Mouse (Mus musculus): ENCODE results near the gene Avpi1. TPM values are rescaled to one million over a fixed set of nuclear protein-coding genes. Genes with fewer than 3 reads are reported as not detected.
A peak's percentile ranks its signal among the peaks of the same experiment; 100 is the strongest.

Gene Avpi1
- total RNA-seq, 2 experiments from 2014 or later, result 8.7 to 9.0 TPM

GRCm38 (mm10) chr19:42125501-42126218, 3.2 kb downstream of the Avpi1 start:
- intact Hi-C loops (cut with DNase I), result no loop called here
- no peak for DNase-seq
- no peak overlapping the region for H3K27ac ChIP-seq

DNA sequence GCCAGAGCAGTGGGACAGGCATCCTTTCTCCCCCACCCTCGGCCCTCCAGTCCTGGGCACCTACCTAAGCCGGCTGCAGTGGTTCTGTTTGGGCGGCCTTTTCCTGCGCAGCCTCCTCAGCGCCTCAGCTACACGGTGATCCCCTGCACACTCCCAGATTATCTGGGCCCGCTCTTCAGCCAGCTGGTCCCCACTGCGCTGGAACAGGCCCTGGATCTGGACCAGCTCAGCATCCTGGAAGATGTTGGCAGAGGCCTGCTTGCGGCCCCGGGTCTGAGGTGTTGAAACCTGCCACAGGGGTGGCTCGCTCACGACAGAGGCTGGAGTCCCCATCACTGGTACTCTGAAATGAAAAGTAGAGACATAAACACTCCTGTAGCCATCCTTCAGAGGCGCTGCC, 4.2 kb downstream of the Avpi1 start:
- intact Hi-C loops (cut with DNase I), result no loop called here
- no peak for DNase-seq
- Histone ChIP-seq H3K27ac (no peak overlapping the region), H3K4me3 (no peak overlapping the region)
- no peak for TF ChIP-seq CTCF (IDR thresholded peaks at IDR 0.05)

More at GRCm38 (mm10) chr19:42125501-42126218, 3.2 kb downstream of the Avpi1 start:
- TF ChIP-seq CTCF (IDR thresholded peaks at IDR 0.05), result no peak
- H3K4me3 ChIP-seq, result no peak overlapping the region

- intact Hi-C loops (cut with DNase I), result no loop called here
- no peak for TF ChIP-seq CTCF (IDR thresholded peaks at IDR 0.05)
- no peak overlapping the region for H3K4me3 ChIP-seq
- DNase-seq, result no peak
- no peak overlapping the region for H3K27ac ChIP-seq
Observed at GRCm38 (mm10) chr19:42120451-42120850, 8.4 kb downstream of the Avpi1 start.

GRCm38 (mm10) chr19:42118596-42118995, 10.3 kb downstream of the Avpi1 start:
- intact Hi-C loops (cut with DNase I), result no loop called here
- H3K4me3 ChIP-seq, result no peak overlapping the region
- TF ChIP-seq CTCF (IDR thresholded peaks at IDR 0.05), result no peak
- no peak overlapping the region for H3K27ac ChIP-seq
- no peak for DNase-seq

DNA sequence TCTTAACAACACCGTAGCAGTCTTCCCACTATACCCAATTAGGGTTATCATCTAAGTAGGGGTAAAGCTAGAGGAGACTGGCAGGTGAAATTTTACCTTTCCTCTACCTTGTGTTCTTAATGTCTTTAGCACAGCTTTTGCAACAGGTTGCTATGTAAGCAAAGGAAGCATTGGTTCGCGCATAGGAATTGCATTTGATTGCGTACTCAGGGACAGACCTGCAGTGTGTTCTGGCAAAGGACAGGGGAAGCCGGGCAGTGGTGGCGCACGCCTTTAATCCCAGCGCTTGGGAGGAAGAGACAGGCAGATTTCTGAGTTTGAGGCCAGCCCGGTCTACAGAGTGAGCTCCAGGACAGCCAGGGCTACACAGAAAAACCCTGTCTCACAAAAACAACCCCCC, 10.7 kb downstream of the Avpi1 start:
- no peak for DNase-seq
- no peak overlapping the region for H3K4me3 ChIP-seq
- H3K27ac ChIP-seq, result no peak overlapping the region
- no peak for TF ChIP-seq CTCF (IDR thresholded peaks at IDR 0.05)
- intact Hi-C loops (cut with DNase I), result no loop called here

DNA sequence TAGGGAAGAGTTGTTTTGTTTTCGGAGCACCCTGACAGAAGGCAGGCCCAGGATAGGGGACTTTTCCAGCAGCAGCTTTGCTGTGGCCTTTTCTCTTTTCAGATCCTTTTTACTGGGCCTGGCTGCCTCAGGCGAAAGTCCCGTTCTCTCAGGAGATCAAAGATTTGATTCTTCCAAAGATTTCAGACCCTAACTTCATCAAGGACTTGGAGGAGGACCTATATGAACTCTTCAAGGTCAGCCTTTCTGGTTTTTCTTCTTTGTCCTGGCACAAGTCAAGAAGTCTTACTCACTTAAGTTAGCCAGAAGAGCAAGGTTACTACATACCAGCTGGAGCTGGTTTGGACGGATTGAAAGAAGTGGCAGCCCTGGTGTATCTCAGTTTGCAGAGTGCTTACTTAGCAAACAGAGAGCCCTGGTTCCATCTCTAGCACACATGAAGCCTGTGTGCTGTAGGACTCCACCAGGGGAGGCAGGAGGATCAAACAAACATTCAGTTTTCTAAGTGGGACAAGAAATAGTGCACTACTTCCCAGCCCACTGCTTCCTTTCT, 13.0 kb downstream of the Avpi1 start:
- intact Hi-C loops (cut with DNase I), result no loop called here
- TF ChIP-seq CTCF (IDR thresholded peaks at IDR 0.05), result no peak
- Histone ChIP-seq H3K27ac (no peak overlapping the region), H3K4me3 (no peak overlapping the region)
- no peak for DNase-seq

GRCm38 (mm10) chr19:42104681-42105080, 24.2 kb downstream of the Avpi1 start:
- H3K4me3 ChIP-seq, result no peak overlapping the region
- no peak for TF ChIP-seq CTCF (IDR thresholded peaks at IDR 0.05)
- DNase-seq, result no peak
- intact Hi-C loops (cut with DNase I), result no loop called here
- no peak overlapping the region for H3K27ac ChIP-seq

GRCm38 (mm10) chr19:42099406-42099805, 29.5 kb downstream of the Avpi1 start:
- no peak for TF ChIP-seq CTCF (IDR thresholded peaks at IDR 0.05)
- H3K27ac ChIP-seq, result peak overlapping the region; percentile 31
- no peak for DNase-seq
- no peak overlapping the region for H3K4me3 ChIP-seq
- intact Hi-C loops (cut with DNase I), result no loop called here

GRCm38 (mm10) chr19:42090637-42091141, 38.2 kb downstream of the Avpi1 start:
- Histone ChIP-seq H3K4me3 (peak overlapping the region; percentile 89), H3K27ac (peak overlapping the region; percentile 95)
- TF ChIP-seq CTCF (IDR thresholded peaks at IDR 0.05), result no peak
- intact Hi-C loops (cut with DNase I), result loop anchor here (2.0 kb wide), 1 partner anchor 38 kb away; the partner anchor contains the start of gene Avpi1
- no peak for DNase-seq

- TF ChIP-seq CTCF (IDR thresholded peaks at IDR 0.05), result no peak; the same call in 1 of the 2 replicates
- intact Hi-C loops (cut with DNase I), result loop anchor here (2.0 kb wide), 1 partner anchor 39 kb away; the partner anchor contains the start of gene Avpi1
- Histone ChIP-seq H3K4me3 (peak within 1 kb of the TSS; percentile 89), H3K27ac (peak within 1 kb of the TSS; percentile 95)
- DNase-seq, result peak; percentile 100
Observed at GRCm38 (mm10) chr19:42089748-42090595, 38.9 kb downstream of the Avpi1 start, which contains the start of gene Pi4k2a. TSS of gene Pi4k2a (plus strand) at chr19:42090470.

DNA sequence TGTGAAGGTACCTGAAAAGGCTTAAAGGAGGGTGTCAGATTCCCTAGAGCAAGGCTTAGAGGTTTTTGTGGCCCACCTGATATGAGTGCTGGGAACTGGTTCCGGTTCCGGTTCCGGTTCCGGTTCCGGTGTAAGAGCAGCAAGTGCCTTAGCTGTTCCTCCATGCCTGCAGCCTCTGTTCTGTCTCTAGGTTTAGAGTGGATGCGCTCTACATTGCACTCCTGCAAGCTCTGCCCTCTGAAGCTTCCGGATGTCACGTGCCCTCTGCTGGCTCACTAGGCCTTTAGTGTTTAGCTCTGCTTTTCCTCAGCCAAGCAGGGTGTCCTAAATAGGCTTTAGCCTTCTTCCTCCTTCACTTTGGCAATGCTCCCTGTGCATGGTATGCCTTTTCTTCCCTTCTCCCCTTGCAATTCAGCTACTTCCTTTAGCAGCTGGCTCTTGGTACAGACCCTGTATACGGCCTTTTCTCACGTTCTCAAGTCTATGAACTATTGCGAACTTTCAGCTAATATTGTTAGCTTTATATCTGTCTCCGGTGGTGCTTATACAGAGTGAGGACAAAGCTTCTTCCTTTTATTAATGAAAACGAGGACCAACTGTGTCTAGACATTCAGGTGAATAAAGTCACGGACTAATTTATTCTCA, 39.6 kb downstream of the Avpi1 start:
- peak; percentile 73 for DNase-seq
- TF ChIP-seq CTCF (IDR thresholded peaks at IDR 0.05), result no peak
- Histone ChIP-seq H3K27ac (peak overlapping the region; percentile 95), H3K4me3 (peak overlapping the region; percentile 89)
- intact Hi-C loops (cut with DNase I), result no loop called here

- peak; percentile 81 for DNase-seq
- peak within 1 kb of the TSS; percentile 72 for H3K4me3 ChIP-seq
- intact Hi-C loops (cut with DNase I), result no loop called here
Observed at GRCm38 (mm10) chr19:42086166-42086565, 42.7 kb downstream of the Avpi1 start, which contains the start of gene Morn4. TSS of gene Morn4 (minus strand) at chr19:42086357.

More at GRCm38 (mm10) chr19:42086166-42086565, 42.7 kb downstream of the Avpi1 start, which contains the start of gene Morn4:
- TF ChIP-seq CTCF (IDR thresholded peaks at IDR 0.05), result no peak
- H3K27ac ChIP-seq, result no peak within 1 kb of the TSS

Data from gastrocnemius, adult 2 months (tissue).